Comparison of ENCODE assay signal across 8 mouse cellular contexts in the genomic region with DNA sequence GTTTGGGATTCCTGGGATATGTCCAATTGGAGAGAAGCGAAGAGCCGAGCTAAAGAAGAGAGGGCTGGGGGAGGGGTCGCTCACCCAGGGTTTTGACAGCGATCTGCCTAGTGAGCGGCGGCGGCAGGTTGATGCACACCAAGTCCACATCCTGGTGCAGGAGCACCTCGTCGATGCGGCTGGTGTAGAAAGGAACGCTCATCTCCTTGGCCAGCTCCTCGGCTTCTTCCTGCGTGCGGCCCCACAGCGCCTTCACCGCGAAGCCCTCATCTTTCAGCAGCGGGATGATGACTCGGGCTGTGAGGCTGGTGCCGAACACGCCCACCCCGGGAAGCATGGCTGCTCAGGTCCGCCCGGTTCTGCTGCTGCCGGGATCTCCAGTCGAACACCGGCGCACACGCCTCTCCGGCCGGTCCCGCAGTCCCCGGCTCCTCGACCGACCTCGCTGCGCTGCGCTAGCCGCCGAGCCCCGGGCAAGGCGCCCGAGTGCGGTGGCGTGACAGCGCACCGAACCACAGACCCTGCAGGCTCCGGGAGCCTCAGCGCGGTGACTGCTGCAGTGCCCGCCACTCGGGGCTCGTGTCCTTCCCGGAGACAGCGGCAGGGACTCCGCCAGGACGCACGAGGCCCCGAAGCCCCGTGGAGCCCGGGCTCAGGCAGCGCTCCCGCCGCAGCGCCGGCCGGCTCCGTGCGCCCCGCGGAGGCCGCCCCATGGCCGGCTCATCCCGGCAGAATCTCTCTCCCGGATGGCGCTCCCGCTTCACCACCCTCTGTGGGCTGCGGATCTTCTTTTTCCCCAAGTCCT. TPM values are rescaled to one million over a fixed set of nuclear protein-coding genes. Genes with fewer than 3 reads are reported as not detected.
DNase-seq lines count a peak whose midpoint lies in the region; ATAC-seq and TF ChIP-seq lines count a peak whose summit lies in the region.

No protein-coding gene starts in this region.

- peak overlapping the region; percentile 82 for H3K27ac ChIP-seq in forebrain, postnatal 0 days (ENCODE audit: low read depth, low read length)
- peak overlapping the region; percentile 55 for H3K27ac ChIP-seq in liver, embryonic 12.5 days
- peak overlapping the region; percentile 82 for H3K27ac ChIP-seq in neural tube, embryonic 14.5 days (ENCODE audit: low read depth, low read length)

- WGBS in forebrain, postnatal 0 days = under 1% methylated on average over 76 of the region's 78 CpGs
- under 1% methylated on average over 78 of the region's 78 CpGs for WGBS in liver, embryonic 12.5 days (ENCODE audit: insufficient replicate concordance)
- WGBS in neural tube, embryonic 14.5 days = under 1% methylated on average over 67 of the region's 78 CpGs

- no peaks in the 10 kb centered on the region for H3K36me3 ChIP-seq in forebrain, postnatal 0 days (ENCODE audit: insufficient read depth)
- no peaks in the 10 kb centered on the region for H3K36me3 ChIP-seq in liver, embryonic 12.5 days
- H3K36me3 ChIP-seq in neural tube, embryonic 14.5 days (ENCODE audit: control insufficient read depth, insufficient read depth, low read length) = no peaks in the 10 kb centered on the region

- H3K27me3 ChIP-seq in forebrain, postnatal 0 days (ENCODE audit: insufficient read depth, low read length) = no peaks in the 10 kb centered on the region
- H3K27me3 ChIP-seq in liver, embryonic 12.5 days (replicated peaks) = peaks cover 80% of the 10 kb centered on the region
- H3K27me3 ChIP-seq in neural tube, embryonic 14.5 days (ENCODE audit: control insufficient read depth, insufficient read depth, low read length) = peaks cover 3% of the 10 kb centered on the region; the same call in 1 of the 2 replicates

- H3K4me2 ChIP-seq in forebrain, postnatal 0 days (ENCODE audit: low read depth) = peak overlapping the region; percentile 77
- peak overlapping the region; percentile 99 for H3K4me2 ChIP-seq in liver, embryonic 12.5 days
- H3K4me2 ChIP-seq in neural tube, embryonic 14.5 days (ENCODE audit: low read depth, low read length) = peak overlapping the region; percentile 75

- H3K4me3 ChIP-seq in forebrain, postnatal 0 days (ENCODE audit: low read depth, low read length) = peak overlapping the region; percentile 79
- peak overlapping the region; percentile 68 for H3K4me3 ChIP-seq in liver, embryonic 12.5 days
- peak overlapping the region; percentile 85 for H3K4me3 ChIP-seq in neural tube, embryonic 14.5 days (ENCODE audit: low read depth, low read length)

- no peaks in the 10 kb centered on the region for H3K9me3 ChIP-seq in forebrain, postnatal 0 days (ENCODE audit: low read length)
- no peaks in the 10 kb centered on the region for H3K9me3 ChIP-seq in liver, embryonic 12.5 days (replicated peaks)
- no peaks in the 10 kb centered on the region for H3K9me3 ChIP-seq in neural tube, embryonic 14.5 days (ENCODE audit: control insufficient read depth, low read length)

- DNase-seq in right cerebral cortex, adult 18-20 months = peak; percentile 48
- DNase-seq in right cerebral cortex, postnatal 36 days (ENCODE audit: low spot score in 2 of 2) = no peak
- DNase-seq in brain, embryonic 14.5 days (ENCODE audit: low read depth) = peak; percentile 72
- peak; percentile 76 for DNase-seq in forebrain, postnatal 0 days
- DNase-seq in induced T-regulatory cell, adult 2 months (ENCODE audit: low read depth) = peak; percentile 75
- DNase-seq in urinary bladder, postnatal 4 days (ENCODE audit: low spot score in 2 of 2) = peak; percentile 37 to 61

- peak overlapping the region; percentile 81 for H3K9ac ChIP-seq in forebrain, postnatal 0 days
- peak overlapping the region; percentile 69 for H3K9ac ChIP-seq in liver, embryonic 12.5 days
- H3K9ac ChIP-seq in neural tube, embryonic 14.5 days (replicated peaks; ENCODE audit: low read depth, low read length) = peak overlapping the region; percentile 69

- peak; percentile 47 for ATAC-seq in forebrain, postnatal 0 days
- ATAC-seq in liver, embryonic 12.5 days = peak; percentile 40; the same call in 1 of the 2 replicates
- peak; percentile 52 for ATAC-seq in neural tube, embryonic 14.5 days (ENCODE audit: low read depth)

- TF ChIP-seq POLR2A in brain, embryonic 14.5 days (IDR thresholded peaks at IDR 0.05; ENCODE audit: borderline replicate concordance, extremely low read depth, insufficient read depth, insufficient read length, poor library complexity, severe bottlenecking) = no peak

- peaks cover 26% of the 10 kb centered on the region for H3K4me1 ChIP-seq in forebrain, postnatal 0 days (ENCODE audit: insufficient read depth)
- H3K4me1 ChIP-seq in liver, embryonic 12.5 days = peaks cover 48% of the 10 kb centered on the region
- peaks cover 20% of the 10 kb centered on the region for H3K4me1 ChIP-seq in neural tube, embryonic 14.5 days (ENCODE audit: control insufficient read depth, insufficient read depth, low read length)

- no peak for TF ChIP-seq CTCF in brain, embryonic 14.5 days (IDR thresholded peaks at IDR 0.05; ENCODE audit: borderline replicate concordance, extremely low read depth, insufficient read depth, insufficient read length)
- no peak for TF ChIP-seq CTCF in forebrain, postnatal 0 days (IDR thresholded peaks at IDR 0.05; ENCODE audit: low read depth)

RNA-seq across cellular contexts. Expression of gene Gfod1, which starts 0.6 kb away (rescaled TPM):
- polyA plus RNA-seq in brain, embryonic 14.5 days (2012; rRNA removed) = 5.6 and 9.8 TPM in 2 replicates
- total RNA-seq in forebrain, postnatal 0 days (2014; rRNA removed) = 16.6 and 18.6 TPM in 2 replicates
- 3.0 and 3.9 TPM in 2 replicates for polyA plus RNA-seq in forebrain, postnatal 0 days (2015; fragmentation: Nextera tagmentation; extraction: Ambion mirVana)
- polyA plus RNA-seq in liver, embryonic 12.5 days (2016; fragmentation: Nextera tagmentation; extraction: Ambion mirVana) = 0.18 and 0.54 TPM in 2 replicates
- polyA plus RNA-seq in neural tube, embryonic 14.5 days (2014; fragmentation: Nextera tagmentation; extraction: Ambion mirVana) = 3.8 and 3.9 TPM in 2 replicates

Comparison
In these comparisons a context has a peak if more than half of its experiments do, and no peak if none do; other contexts are left out.
1. DNase-seq: peak in right cerebral cortex, adult 18-20 months (single experiment), brain, embryonic 14.5 days (single experiment), forebrain, postnatal 0 days (single experiment), induced T-regulatory cell, adult 2 months (single experiment) and urinary bladder, postnatal 4 days (2 of 2); none in right cerebral cortex, postnatal 36 days (0 of 2).
2. Peak in every context shown above with its lines, with median percentiles within 50 percentile points of each other: ATAC-seq, H3K27ac ChIP-seq, H3K4me2 ChIP-seq, H3K4me3 ChIP-seq and H3K9ac ChIP-seq.